Mouse (Mus musculus): ENCODE measurements around the gene Osgin1.

Gene Osgin1

DNA sequence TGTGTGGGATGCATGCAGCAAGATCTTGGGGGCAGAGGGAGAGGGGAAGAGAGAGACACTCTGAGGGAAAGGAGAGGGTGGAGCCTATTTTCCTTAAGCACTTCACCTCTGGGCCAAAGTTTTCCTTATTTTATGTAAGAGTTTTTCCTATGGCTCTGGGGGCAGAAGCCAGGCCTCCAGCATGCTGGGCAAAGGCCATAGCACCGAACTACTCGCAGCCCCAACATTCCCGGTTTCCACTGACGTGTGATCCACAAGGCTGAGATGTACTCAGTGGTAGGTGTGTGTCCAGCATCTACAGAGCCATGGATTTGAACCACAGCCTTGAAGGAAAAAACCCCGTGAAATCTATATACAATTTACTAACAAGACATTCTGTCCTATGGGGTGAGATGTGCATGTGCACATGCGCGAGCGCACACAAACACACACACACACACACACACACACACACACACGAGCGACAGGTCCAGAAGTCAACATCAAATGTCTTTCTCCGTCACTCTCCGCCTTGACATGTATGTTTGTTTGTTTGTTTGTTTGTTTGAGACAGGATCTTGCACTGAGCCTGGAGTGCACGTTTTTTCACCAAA lies at the start of gene Osgin1:
Gene Osgin1 (plus strand): TSS at position 543 of the 593 bp plus-strand sequence.
- no peak for DNase-seq (ENCODE audit: low spot score in 2 of 2)

DNA sequence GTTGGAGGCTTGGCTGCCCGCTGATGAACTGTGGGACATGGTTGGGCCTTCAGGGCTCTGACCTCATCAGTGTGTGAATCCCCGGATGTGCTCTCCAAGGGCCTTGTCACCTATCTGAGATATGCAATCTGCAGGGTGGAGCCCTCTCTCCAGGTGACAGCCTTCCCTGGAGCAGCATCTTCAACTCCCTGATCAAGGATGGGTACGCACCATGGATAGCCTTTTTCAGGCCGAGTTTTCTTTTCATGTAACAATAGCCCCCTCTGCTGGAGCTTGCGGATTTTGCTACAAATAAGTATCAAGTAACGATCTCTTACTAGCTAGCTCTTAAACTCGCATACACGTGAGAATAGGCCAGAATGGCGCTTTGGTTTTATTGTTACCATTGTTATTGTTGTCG lies 49.4 kb upstream of the Osgin1 start:
- DNase-seq (ENCODE audit: low spot score in 2 of 2): peak in 1 of 2 experiments; percentile 77

DNA sequence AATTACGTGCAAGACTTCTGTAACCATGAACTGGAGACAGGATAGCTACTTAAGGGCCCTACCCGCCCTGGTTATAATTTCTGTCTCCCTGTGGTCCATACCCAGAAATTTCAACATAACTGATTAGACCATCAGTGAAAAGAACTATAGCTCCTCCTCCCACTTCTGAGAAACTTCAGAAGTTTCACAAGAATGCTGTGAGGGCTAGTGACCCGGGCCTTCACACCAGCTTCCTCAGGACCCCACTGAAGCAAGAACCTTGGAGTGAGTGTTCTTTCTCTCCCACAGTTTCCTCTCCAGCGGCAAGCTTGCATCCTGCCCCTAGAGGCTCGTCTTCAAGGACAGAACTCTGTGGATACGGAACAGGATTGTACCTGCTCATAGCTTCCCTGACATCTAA lies 48.1 kb upstream of the Osgin1 start:
- no peak for DNase-seq (ENCODE audit: low spot score in 2 of 2)

DNA sequence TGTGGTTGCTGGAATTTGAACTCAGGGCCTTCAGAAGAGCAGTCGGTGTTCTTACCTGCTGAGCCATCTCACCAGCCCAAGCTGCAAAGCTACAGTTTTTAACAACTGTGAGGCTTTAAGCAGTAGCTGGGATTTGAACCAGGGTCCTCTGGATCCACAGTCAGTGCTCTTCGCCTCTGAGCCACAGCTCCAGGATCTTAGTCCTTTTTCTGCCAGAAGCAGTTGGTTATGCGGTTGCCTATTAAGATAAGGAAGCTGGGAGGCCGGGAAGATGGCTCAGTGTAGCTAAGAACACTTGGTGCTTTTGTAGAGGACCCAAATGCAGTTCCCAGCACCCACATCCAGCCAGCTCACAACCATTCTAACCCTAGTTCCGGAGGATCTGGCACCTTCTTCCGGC lies 46.9 kb upstream of the Osgin1 start:
- DNase-seq (ENCODE audit: low spot score in 2 of 2): no peak

DNA sequence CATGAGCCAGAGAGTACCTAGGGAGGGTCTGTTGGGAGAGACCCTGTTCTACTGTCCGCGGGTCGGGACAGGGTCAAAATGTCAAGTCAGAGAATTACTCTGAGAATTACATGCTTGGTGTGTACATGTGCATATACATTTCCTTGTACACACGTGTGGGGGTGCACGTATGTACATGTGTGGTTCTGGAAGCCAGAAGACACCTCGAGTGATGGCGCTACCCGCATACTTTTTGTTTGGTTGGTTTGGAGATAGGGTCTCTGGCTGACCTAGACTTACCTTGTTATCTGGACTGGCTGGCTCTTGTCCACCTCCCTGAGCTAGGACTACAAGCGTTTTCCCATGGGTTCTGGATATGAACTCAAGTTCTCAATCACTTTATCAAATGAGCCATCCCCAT lies 39.8 kb upstream of the Osgin1 start:
- DNase-seq (ENCODE audit: low spot score in 2 of 2): no peak

DNA sequence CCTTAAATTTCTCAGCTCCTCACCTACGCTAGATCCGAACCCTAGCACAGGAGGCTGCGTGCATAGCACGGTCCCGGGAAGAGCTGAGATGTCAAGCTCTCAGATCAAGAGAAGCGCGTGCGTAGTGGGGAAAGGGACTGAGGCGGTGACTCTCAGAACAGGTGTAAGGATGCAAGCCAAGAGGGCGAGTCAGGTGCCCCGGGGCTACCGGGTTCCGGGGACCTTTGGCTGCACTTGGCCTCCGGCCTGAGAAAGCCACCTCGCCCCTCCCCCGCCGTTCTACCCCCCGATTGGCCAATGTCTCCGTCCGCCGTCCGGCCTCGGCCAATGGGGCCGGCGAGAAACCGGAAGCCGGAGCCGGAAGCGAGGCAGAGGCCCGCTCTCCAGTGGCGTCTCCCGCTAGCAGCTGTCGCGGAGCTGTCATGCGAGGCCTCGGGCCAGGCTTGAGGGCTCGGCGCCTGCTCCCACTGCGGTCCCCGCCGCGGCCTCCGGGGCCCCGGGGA lies 39.3 kb upstream of the Osgin1 start, which contains the start of gene Mlycd:
Gene Mlycd (plus strand): TSS at position 355 of the 503 bp plus-strand sequence.
- peak; percentile 83 to 87 for DNase-seq (ENCODE audit: low spot score in 2 of 2)

DNA sequence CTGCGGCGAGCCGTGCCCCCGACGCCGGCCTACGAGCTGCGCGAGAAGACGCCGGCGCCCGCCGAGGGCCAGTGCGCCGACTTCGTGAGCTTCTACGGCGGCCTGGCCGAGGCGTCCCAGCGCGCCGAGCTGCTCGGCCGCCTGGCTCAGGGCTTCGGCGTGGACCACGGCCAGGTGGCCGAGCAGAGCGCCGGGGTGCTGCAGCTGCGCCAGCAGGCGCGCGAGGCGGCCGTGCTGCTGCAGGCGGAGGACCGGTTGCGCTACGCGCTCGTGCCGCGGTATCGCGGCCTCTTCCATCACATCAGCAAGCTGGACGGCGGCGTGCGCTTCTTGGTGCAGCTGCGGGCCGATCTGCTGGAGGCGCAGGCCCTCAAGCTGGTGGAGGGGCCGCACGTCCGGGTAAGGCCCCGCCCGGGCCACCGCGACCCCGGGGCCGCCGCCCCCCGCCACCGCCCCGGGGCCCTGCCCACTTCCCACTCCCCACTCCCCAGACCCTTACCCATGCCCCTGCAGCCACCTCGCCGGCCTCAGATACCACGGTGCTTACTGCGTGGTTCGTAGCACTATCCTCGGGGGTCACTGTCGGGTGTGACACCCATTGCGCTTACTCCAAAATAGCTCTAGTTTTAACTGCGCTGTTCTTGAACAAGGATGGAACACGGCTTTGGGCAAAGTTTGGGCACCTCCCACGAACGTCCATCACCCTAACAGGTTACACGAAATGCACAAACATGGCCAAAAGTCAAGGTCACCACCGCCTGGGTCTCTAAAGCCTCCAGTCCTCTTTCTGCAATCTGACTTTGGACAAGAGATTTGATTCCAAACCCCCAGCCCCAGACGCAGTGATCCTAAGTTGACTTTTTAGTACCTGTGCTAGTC lies 38.6 kb upstream of the Osgin1 start:
- DNase-seq (ENCODE audit: low spot score in 2 of 2): no peak

DNA sequence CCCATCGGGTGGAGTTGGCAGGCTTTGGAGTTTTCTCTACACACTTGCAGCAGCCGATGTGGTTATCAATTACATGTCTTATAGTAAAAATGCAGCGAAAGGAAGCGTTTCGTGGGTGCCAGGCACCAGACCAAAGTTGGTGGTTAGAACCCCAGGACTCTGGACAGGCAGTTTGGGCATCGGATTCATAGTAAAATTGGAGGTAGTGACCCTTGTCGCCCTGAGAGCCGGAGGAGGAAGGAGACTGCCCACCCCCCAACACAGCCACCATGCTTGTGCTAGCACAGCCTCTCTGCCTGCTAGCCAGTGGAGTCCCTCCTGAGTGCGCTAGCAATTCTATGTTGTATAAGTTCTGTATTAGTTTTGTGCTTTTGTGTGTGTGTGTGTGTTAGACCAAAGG lies 35.4 kb upstream of the Osgin1 start:
- DNase-seq (ENCODE audit: low spot score in 2 of 2): no peak

DNA sequence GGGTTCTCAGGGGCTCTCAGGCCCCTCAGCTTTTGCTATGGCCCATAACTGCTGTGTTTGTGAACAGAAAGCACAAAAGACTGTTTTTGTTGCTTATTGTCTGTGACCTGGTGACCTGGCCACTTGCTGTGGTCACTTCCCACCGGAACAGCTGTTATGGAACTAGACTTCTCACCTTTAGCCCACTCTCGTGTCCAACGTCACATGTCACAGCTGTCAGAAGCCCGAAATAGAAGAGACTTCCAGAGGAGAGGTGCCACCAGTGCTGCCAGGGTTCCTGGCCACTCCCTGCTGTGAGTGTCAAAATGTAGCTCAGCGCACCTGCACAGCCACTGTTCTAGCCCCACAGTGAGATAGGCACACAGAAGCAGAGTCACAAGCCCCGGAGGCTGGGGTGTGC lies 34.7 kb upstream of the Osgin1 start:
- DNase-seq (ENCODE audit: low spot score in 2 of 2): no peak

DNA sequence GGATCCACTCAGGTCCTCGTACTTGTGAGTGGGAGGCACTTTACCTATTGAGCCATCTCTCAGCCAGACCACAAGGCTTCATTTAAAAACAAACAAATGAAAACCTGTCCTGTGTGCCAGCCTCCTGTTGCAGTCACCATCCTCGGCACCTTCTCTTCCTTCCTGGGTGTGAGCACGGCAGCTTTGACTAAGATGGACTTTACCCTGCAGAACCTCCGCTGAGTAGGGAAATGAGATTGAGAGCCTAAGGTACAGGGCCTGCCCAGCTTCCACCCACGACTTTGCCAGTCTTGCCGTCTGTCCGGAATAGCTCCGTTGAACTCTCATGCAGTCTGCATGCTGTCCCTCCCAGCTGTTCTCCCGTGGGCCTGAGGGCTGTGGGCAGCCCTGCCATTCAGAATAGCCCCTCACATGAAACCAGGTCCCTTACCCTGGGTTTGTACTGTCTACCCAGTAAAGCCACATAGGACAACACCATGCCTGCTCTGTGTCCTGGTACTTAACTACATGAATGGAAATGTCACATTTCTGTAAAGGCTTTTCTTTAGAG lies 33.7 kb upstream of the Osgin1 start:
- DNase-seq (ENCODE audit: low spot score in 2 of 2): no peak

DNA sequence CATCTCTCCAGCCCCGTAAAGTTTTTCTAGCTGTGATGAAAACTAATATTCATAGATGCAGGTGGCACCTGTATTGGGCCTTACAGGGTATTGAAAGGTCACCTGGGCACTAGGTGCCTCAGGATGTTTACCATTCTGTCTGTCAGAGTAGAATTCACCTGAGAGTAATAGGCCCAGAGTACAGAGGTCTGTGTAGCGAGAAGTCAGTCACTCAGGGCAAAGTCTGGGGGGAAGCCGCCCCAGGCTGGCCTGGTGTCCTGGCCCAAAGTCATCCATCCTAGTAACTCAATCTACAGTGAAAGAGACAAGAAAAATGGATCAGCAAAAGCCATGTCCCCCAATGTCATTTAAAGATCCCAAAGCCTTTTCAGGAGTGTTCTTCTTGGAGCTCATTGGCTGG lies 33.0 kb upstream of the Osgin1 start:
- no peak for DNase-seq (ENCODE audit: low spot score in 2 of 2)

DNA sequence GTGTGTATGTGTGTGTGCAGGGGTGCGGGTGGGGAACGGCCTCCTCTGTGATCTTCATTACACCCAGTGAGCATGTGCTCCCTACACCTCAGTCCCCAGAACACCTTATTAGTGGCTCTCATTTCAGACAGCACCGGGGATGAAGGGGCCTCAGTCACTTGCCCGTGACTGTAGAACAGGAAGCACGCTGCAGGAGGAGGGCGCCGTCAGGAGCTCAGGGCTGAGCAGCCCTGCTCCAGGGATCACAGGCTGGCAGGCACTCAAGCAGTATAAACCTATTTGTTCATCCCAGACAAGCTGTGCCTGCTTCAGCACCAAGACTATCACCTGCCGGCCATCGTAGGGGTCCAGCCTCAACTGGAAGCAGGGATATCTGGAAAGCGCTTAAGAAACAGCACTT lies 30.0 kb upstream of the Osgin1 start:
- no peak for DNase-seq (ENCODE audit: low spot score in 2 of 2)

DNA sequence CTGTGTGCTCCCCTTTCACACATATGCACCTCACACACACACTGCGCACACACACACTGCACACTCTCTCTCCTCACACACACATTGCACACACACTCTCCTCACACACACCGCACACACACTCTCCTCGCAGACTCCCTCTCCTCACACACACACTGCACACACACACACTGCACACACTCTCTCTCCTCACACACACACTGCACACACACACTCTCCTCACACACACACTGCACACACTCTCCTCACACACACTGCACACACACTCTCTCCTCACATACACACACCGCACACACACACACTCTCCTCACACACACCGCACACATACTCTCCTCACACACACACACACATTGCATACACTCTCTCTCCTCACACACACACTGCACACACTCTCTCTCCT lies 29.3 kb upstream of the Osgin1 start:
- DNase-seq (ENCODE audit: low spot score in 2 of 2): no peak

DNA sequence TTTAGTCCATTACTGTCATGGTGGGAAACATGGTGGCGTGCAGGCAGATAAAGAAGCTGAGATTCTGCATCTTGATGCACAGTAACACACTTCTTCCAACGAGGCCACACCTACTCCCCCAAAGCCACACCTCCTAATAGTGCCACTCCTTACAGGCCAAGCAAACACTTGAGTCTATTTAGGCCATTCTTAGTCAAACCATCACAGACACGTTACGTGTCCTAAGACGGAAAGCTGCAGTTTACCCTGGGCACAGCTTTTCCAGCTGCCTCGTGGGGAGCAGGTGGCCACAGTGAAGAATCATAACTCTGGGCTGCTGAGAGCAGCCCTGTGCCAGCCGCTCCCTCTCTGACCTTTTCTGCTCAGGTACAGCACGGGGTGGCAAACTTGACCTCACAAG lies 25.6 kb upstream of the Osgin1 start:
- DNase-seq (ENCODE audit: low spot score in 2 of 2): no peak

DNA sequence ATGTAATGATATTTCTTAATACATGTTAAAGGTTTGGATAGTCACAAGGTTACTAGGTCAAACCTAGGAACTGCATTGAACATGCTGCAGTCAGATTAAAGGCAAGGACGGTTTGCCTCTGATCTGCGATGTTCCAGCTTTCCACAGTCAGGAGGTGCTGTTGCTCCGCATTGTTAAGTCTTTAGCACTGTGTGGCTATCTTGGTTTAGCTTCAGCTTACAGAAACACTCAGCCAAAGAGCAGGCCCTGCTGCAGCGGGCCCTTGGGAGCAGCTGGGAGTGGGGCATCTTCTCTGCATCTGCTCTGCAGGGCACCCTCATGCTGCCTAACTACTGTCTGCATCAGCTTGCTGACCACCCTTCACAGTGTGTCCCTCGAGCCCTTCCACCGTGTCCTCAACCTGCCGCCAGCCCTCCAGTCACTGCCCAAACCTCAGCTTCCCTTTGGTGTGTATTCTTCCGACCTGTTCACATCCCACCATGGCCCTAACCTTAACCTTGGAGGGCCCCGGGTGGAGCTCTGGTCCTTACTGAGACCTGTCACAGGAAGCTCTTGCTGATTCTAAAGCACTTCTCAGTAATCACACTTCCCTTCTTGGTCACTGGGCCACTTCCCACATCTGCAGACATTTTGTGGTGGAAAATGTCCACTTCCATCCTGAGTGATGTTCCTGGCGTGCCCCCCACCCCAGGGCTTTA lies 21.7 kb upstream of the Osgin1 start:
- no peak for DNase-seq (ENCODE audit: low spot score in 2 of 2)

DNA sequence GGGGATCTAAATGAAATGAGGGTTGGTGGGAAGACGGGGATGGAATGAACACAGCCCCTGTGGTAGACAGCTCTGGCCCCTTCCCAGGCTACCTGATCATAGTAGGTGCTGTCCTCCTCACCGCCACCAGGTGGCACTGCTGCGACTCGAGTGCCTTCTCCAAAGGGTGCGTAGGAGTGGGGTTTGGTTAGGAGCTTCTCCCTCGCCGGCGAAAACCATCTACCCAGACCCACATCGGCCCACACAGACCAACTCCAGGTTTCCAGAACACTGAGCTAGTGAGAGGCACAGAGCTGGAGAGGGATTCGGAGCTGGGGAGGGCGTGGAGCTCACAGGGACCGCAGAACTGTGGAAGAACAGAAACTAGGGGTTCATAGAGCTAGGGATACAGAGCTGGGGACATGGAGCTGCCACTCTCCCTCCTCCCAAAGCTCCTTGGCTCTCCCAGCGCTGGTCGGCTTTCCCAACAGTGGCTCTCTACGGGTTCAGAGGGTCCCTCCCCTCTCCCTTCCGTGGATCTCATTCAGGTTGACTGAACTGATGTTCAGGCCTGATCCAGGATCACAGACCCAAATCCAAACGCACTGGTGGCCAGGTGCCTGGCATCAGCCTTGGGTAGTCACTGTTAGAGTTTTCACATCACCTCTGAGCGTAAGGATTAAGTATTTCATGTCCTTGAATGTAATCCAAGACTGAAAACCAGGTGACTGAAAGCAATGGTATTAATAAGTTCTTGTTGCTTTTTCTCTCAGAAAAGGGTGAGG lies 21.0 kb upstream of the Osgin1 start:
- peak in 1 of 2 experiments; percentile 75 for DNase-seq (ENCODE audit: low spot score in 2 of 2)

DNA sequence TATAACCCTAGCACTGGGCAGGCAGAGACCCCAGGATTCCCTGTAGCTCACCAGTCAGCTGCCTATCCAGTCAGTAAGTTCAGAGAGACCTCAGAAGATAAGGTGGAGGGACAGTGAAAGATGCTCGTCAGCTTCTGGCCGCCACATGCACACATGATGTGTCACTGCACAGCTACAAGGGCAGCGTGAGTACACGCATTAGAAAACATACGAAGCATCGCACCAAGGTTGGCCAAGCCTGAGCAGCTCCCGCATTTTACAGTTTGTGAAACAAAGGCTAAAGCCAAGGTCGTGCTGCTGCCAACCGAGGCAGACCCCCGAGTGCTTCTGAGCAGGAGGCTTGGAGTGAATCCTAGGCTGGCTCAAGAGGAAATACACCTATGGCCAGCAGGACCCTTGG lies 20.3 kb upstream of the Osgin1 start:
- no peak for DNase-seq (ENCODE audit: low spot score in 2 of 2)

DNA sequence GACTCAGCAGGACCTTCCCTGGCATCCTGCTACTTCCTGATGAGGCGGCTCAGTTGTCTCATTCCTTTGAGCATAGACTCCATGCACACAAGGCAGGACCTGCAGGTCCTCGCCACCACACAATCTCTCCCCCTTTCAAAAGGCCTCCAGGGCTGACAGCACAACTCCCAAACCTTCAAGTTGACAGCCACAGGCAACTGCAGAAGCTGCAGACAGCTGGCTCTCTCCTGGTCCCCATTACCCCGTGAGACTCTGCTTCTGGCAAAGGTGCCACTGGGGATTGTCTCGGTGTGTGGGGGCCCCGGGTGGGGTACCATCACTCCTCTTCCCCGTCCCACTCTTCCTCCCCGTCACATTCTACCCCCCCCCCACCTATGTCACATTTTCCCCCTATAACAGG lies 13.6 kb upstream of the Osgin1 start:
- DNase-seq (ENCODE audit: low spot score in 2 of 2): no peak

DNA sequence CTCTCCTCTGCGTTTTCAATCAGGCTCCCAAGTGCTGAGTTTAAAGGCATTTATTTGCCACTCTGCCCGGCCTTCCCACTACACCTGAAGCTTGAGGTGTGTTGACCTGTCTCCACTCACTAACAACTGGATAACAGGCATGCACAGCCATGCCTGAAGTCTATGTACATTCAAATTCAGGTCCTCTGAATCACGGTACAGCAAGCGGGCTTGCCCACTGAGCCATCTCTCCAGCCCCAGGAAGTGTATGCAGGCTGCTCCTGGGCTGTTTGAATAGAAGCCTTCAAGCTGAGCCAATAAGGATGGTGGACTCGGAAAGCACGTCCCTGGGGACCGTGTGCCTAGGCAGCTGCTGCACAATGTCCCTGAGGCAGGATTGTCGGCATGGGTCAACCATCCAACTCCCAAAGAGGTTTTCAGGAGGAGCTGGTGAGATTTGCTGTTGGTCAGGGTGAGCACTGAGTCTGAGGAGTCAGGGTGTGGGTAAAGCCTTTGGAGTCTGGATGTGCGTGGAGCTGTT lies 12.3 kb upstream of the Osgin1 start:
- no peak for DNase-seq (ENCODE audit: low spot score in 2 of 2)

DNA sequence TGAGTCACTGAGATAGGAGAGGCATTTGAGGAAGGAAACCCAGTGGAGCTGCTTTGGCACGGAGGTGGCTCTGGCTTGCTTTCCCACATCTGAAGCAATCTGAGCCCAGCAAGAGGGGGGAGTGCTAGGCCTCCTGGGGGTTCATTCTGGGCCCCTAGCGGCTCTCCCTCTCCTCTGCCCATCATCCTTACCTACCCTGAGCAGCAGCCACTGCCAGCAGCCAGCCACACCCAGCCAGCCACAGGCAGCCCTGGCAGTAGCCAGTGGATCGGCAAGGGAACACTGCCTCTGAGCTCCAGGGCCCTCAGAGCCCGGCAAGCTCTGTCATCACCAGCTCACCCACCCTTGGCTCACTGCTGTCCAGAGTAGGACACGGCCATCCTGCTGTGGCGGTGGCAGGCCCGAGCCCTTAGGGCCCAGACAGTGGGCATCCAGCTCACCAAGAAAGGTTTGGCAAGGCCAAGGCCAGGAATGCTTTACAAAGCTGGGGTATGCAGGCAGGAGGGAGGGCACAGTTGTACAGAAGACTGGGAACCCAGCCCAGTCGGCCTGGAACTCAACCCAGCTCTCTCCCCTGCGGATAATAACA lies 11.7 kb upstream of the Osgin1 start:
- no peak for DNase-seq (ENCODE audit: low spot score in 2 of 2)

DNA sequence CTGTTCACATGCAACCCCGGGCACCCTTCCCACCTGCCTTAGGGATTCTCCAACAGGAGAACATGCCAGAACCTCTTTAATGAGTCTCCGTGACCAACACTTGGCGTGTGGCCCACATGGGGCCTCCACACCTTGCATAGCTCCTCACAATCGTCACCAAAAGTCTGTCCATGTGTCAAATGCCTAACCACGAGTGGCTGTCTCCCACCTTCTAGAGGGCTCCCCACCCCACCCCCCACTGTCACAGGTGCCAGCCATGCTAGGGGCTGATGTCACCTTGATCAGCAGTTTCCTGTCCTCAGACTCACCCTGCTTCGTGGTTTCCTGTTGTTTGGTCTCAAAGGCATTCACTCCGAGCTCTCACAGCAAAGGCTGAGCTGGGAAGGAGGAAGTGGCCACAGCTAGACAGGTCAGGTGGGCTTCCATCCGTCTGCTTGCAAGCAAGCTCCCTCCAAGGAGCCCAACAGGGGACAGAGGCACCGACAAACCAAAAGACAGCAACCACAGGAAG lies 10.2 kb upstream of the Osgin1 start:
- DNase-seq (ENCODE audit: low spot score in 2 of 2): no peak
